Mouse (Mus musculus) stomach, postnatal 0 days (tissue): Measurements from ENCODE around the gene Rps2. TPM values are rescaled to one million over a fixed set of nuclear protein-coding genes. Genes with fewer than 3 reads are reported as not detected.

Experiments used
- ATAC-seq: fragments of 200-750 bp; cut with Nextera tagmentation; 2 replicates; pipeline ENCODE4 v1.8.0; 2017; ENCODE audit not compliant: low FRiP score, low TSS enrichment
- DNase-seq: peaks from one replicate; pipeline ENCODE4 v3.0.0-alpha.2; 2016; ENCODE audit warnings: low spot score
- H3K27ac ChIP-seq: fragments of 300-500 bp; sonication (generic); replicated peaks from 2 replicates; pipeline ENCODE4 v1.5.1; 2014; ENCODE audit warnings: mild to moderate bottlenecking, control low read depth
- H3K27me3 ChIP-seq: fragments of 300-500 bp; sonication (generic); 2 replicates; pipeline ENCODE4 v1.6.1; 2014; ENCODE audit warnings: low read length; ENCODE audit not compliant: control insufficient read depth, insufficient read depth
- H3K36me3 ChIP-seq: fragments of 300-500 bp; sonication (generic); 2 replicates; pipeline ENCODE4 v1.6.1; 2014; ENCODE audit warnings: low read length, mixed read lengths; ENCODE audit not compliant: control insufficient read depth, insufficient read depth
- H3K4me1 ChIP-seq: fragments of 300-500 bp; sonication (generic); replicated peaks from 2 replicates; pipeline ENCODE4 v1.6.1; 2014; ENCODE audit warnings: antibody characterized with exemption; ENCODE audit not compliant: control insufficient read depth, insufficient read depth
- H3K4me2 ChIP-seq: fragments of 300-500 bp; sonication (generic); replicated peaks from 2 replicates; pipeline ENCODE4 v1.6.1; 2014; ENCODE audit warnings: low read depth, mild to moderate bottlenecking, control low read depth, moderate library complexity
- H3K4me3 ChIP-seq: fragments of 300-500 bp; sonication (generic); 2 replicates; pipeline ENCODE4 v1.5.1; 2014; ENCODE audit warnings: low read depth, low read length, control low read depth
- H3K9ac ChIP-seq: fragments of 300-500 bp; sonication (generic); 2 replicates; pipeline ENCODE4 v1.6.1; 2014; ENCODE audit warnings: mild to moderate bottlenecking, low read length, control low read depth, mixed read lengths
- H3K9me3 ChIP-seq: fragments of 300-500 bp; sonication (generic); 2 replicates; pipeline ENCODE4 v1.6.1; 2016; ENCODE audit warnings: low read length; ENCODE audit not compliant: control insufficient read depth
- CTCF ChIP-seq: IDR thresholded peaks from 2 replicates; pipeline ENCODE4 v1.5.1; 2016; ENCODE audit warnings: antibody characterized with exemption, low read depth, mild to moderate bottlenecking, moderate library complexity
- EP300 ChIP-seq: optimal IDR thresholded peaks from 2 replicates; pipeline ENCODE3; 2016; ENCODE audit warnings: antibody characterized with exemption
- WGBS: fragments of 180-500 bp; shearing (Covaris S2); extraction: QIAGEN DNeasy Blood & Tissue Kit; methylation state at CpG from one replicate; pipeline ENCODE4 v1.1.7; 2014; 5-methylcytosine and 5-hydroxymethylcytosine counted together
- polyA plus RNA-seq: library from polyadenylated mRNA; unstranded; fragments of >200 nt; fragmentation: Nextera tagmentation; extraction: Ambion mirVana; gene quantifications from 2 replicates; pipeline ENCODE4 v1.2.1, GENCODE M21; 2015

Gene Rps2
- polyA plus RNA-seq, 1 experiment from 2014 or later, result 1,135 TPM

GRCm38 (mm10) chr17:24706982-24707800 is 10.7 kb upstream of the Rps2 start, which contains the start of gene Tbl3:
Gene Tbl3 (minus strand): TSS chr17:24707660.
- Histone ChIP-seq H3K9ac (peak within 1 kb of the TSS; percentile 72), H3K36me3 (peaks cover 13% of the 10 kb centered on the region), H3K27ac (peak within 1 kb of the TSS; percentile 86), H3K27me3 (no peaks in the 10 kb centered on the region), H3K4me3 (peak within 1 kb of the TSS; percentile 66), H3K9me3 (no peaks in the 10 kb centered on the region), H3K4me1 (no peaks in the 10 kb centered on the region), H3K4me2 (peak within 1 kb of the TSS; percentile 77)
- TF ChIP-seq EP300 (no peak), CTCF (no peak)
- 2% methylated on average over 32 of the region's 32 CpGs for WGBS
- ATAC-seq (peak; percentile 85), DNase-seq (peak; percentile 96)

GRCm38 (mm10) chr17:24707801-24708425 is 10.0 kb upstream of the Rps2 start:
- Histone ChIP-seq H3K36me3 (peaks cover 12% of the 10 kb centered on the region), H3K4me2 (peak overlapping the region; percentile 77), H3K27ac (peak overlapping the region; percentile 86), H3K4me3 (peak overlapping the region; percentile 66), H3K4me1 (no peaks in the 10 kb centered on the region), H3K9me3 (no peaks in the 10 kb centered on the region), H3K9ac (peak overlapping the region; percentile 72), H3K27me3 (no peaks in the 10 kb centered on the region)
- WGBS, result 4% methylated on average over 24 of the region's 24 CpGs
- ATAC-seq (no peak), DNase-seq (no peak)
- no peak for TF ChIP-seq EP300
- TF ChIP-seq CTCF, result no peak

- H3K36me3 ChIP-seq, result peaks cover 11% of the 10 kb centered on the region
- H3K4me3 ChIP-seq, result no peak overlapping the region
- no peak overlapping the region for H3K4me2 ChIP-seq
- no peaks in the 10 kb centered on the region for H3K9me3 ChIP-seq
- WGBS, result 34% methylated on average over 2 of the region's 2 CpGs
- no peaks in the 10 kb centered on the region for H3K4me1 ChIP-seq
- H3K9ac ChIP-seq, result no peak overlapping the region
- DNase-seq (no peak), ATAC-seq (0 out of 2 replicates have a peak, but pooled peaks have one; percentile 9)
- no peaks in the 10 kb centered on the region for H3K27me3 ChIP-seq
- no peak overlapping the region for H3K27ac ChIP-seq
- TF ChIP-seq CTCF, result peak; percentile 66
- no peak for TF ChIP-seq EP300
Observed at GRCm38 (mm10) chr17:24708646-24709045, 9.3 kb upstream of the Rps2 start.

- H3K27ac ChIP-seq, result no peak overlapping the region
- no peaks in the 10 kb centered on the region for H3K36me3 ChIP-seq
- TF ChIP-seq CTCF (no peak), EP300 (no peak)
- H3K9me3 ChIP-seq, result no peaks in the 10 kb centered on the region
- no peak overlapping the region for H3K9ac ChIP-seq
- DNase-seq (no peak), ATAC-seq (no peak)
- no peak overlapping the region for H3K4me3 ChIP-seq
- 69% methylated on average over 6 of the region's 6 CpGs for WGBS
- H3K4me1 ChIP-seq, result no peaks in the 10 kb centered on the region
- H3K4me2 ChIP-seq, result no peak overlapping the region
- H3K27me3 ChIP-seq, result no peaks in the 10 kb centered on the region
Observed at GRCm38 (mm10) chr17:24715556-24715955, 2.4 kb upstream of the Rps2 start.

- no peaks in the 10 kb centered on the region for H3K9me3 ChIP-seq
- 94% methylated on average over 15 of the region's 15 CpGs for WGBS
- TF ChIP-seq CTCF (no peak), EP300 (no peak)
Observed at GRCm38 (mm10) chr17:24716166-24716682, 1.7 kb upstream of the Rps2 start.

More at GRCm38 (mm10) chr17:24716166-24716682, 1.7 kb upstream of the Rps2 start:
- H3K27ac ChIP-seq, result no peak overlapping the region
- H3K9ac ChIP-seq, result no peak overlapping the region
- no peak overlapping the region for H3K4me2 ChIP-seq
- DNase-seq, result no peak
- H3K36me3 ChIP-seq, result peaks cover under 1% of the 10 kb centered on the region; the same call in 1 of the 2 replicates
- no peak for ATAC-seq
- no peaks in the 10 kb centered on the region for H3K27me3 ChIP-seq
- H3K4me1 ChIP-seq, result no peaks in the 10 kb centered on the region
- H3K4me3 ChIP-seq, result no peak overlapping the region
